In genomic region chr12:111672581-111672980, GRCm38 (mm10) we compare ENCODE assay signal across 8 mouse cellular contexts. TPM values are rescaled to one million over a fixed set of nuclear protein-coding genes. Genes with fewer than 3 reads are reported as not detected.
DNase-seq lines count a peak whose midpoint lies in the region; ATAC-seq and TF ChIP-seq lines count a peak whose summit lies in the region.

No protein-coding gene starts in this region.

- ATAC-seq in heart, embryonic 14.5 days (ENCODE audit: insufficient number of reproducible peaks, insufficient read depth, low FRiP score, low read depth) = no peak
- no peak for ATAC-seq in hindbrain, embryonic 12.5 days (ENCODE audit: low FRiP score)
- no peak for ATAC-seq in erythroid progenitor cell, adult 5-6 weeks (replicated peaks; ENCODE audit: low FRiP score, poor library complexity, severe bottlenecking)

- peak overlapping the region; percentile 81 for H3K9ac ChIP-seq in heart, embryonic 14.5 days (ENCODE audit: low read length)
- H3K9ac ChIP-seq in hindbrain, embryonic 12.5 days = peak overlapping the region; percentile 91

- TF ChIP-seq POLR2A in bone marrow macrophage, adult 2 months (IDR thresholded peaks at IDR 0.05; ENCODE audit: borderline replicate concordance, low read depth, low read length) = no peak

- no peak for DNase-seq in heart, adult 9 months (ENCODE audit: low spot score in 2 of 2)
- no peak for DNase-seq in right cerebral cortex, postnatal 36 days (ENCODE audit: low spot score in 2 of 2)
- DNase-seq in adrenal gland, postnatal 10 days = no peak

- H3K36me3 ChIP-seq in heart, embryonic 14.5 days (ENCODE audit: control insufficient read depth, insufficient read depth, low read length) = peaks cover 6% of the 10 kb centered on the region; the same call in 1 of the 2 replicates
- H3K36me3 ChIP-seq in hindbrain, embryonic 12.5 days = peaks cover 21% of the 10 kb centered on the region
- H3K36me3 ChIP-seq in macrophage (ENCODE audit: inconsistent target) = no peaks in the 10 kb centered on the region

- peak overlapping the region; percentile 99 for H3K4me2 ChIP-seq in heart, embryonic 14.5 days (ENCODE audit: low read length)
- peak overlapping the region; percentile 90 for H3K4me2 ChIP-seq in hindbrain, embryonic 12.5 days (replicated peaks)

- TF ChIP-seq CTCF in bone marrow macrophage, adult 2 months (IDR thresholded peaks at IDR 0.05; ENCODE audit: low read depth, low read length) = no peak

- no peaks in the 10 kb centered on the region for H3K27me3 ChIP-seq in heart, embryonic 14.5 days (ENCODE audit: control insufficient read depth, insufficient read depth, low read length)
- H3K27me3 ChIP-seq in hindbrain, embryonic 12.5 days = peaks cover 19% of the 10 kb centered on the region

- no peaks in the 10 kb centered on the region for H3K9me3 ChIP-seq in heart, embryonic 14.5 days (ENCODE audit: control insufficient read depth, low read length)
- H3K9me3 ChIP-seq in hindbrain, embryonic 12.5 days (replicated peaks) = no peaks in the 10 kb centered on the region

- whole genome bisulfite sequencing in heart, embryonic 14.5 days = 8% methylated on average over 12 of the region's 12 CpGs
- 10% methylated on average over 12 of the region's 12 CpGs for WGBS in hindbrain, embryonic 12.5 days
- 22% methylated on average over 12 of the region's 12 CpGs for WGBS in macrophage (ENCODE audit: missing documents)

- peaks cover 22% of the 10 kb centered on the region for H3K79me2 ChIP-seq in macrophage (ENCODE audit: inconsistent target)

- peaks cover 27 to 52% of the 10 kb centered on the region in 2 experiments for H3K4me1 ChIP-seq in heart, embryonic 14.5 days (ENCODE audit: control insufficient read depth in 2 of 2, insufficient read depth in 2 of 2, low read length in 2 of 2)
- H3K4me1 ChIP-seq in bone marrow macrophage, adult 2 months (ENCODE audit: control insufficient read depth, insufficient read depth, low read length) = peaks cover 57% of the 10 kb centered on the region
- H3K4me1 ChIP-seq in hindbrain, embryonic 12.5 days = peaks cover 43% of the 10 kb centered on the region

- no peak overlapping the region for H3K27ac ChIP-seq in heart, embryonic 14.5 days (replicated peaks in 1 of 2; ENCODE audit: control insufficient read depth in 1 of 2, insufficient read depth in 1 of 2, low read depth in 2 of 2, low read length in 2 of 2)
- no peak overlapping the region for H3K27ac ChIP-seq in bone marrow macrophage, adult 2 months (ENCODE audit: insufficient read depth, low read depth, low read length)
- H3K27ac ChIP-seq in hindbrain, embryonic 12.5 days = peak overlapping the region; percentile 90
- no peak overlapping the region for H3K27ac ChIP-seq in macrophage

- peak overlapping the region; percentile 54 to 69 for H3K4me3 ChIP-seq in heart, embryonic 14.5 days (ENCODE audit: control insufficient read depth in 1 of 2, insufficient read depth in 1 of 2, low read depth in 1 of 2, low read length in 2 of 2)
- peak overlapping the region; percentile 89 for H3K4me3 ChIP-seq in bone marrow macrophage, adult 2 months (ENCODE audit: insufficient read depth, low read length)
- H3K4me3 ChIP-seq in hindbrain, embryonic 12.5 days = peak overlapping the region; percentile 87
- peak overlapping the region; percentile 73; the same call in 1 of the 2 replicates for H3K4me3 ChIP-seq in macrophage (ENCODE audit: inconsistent target)

RNA-seq across cellular contexts. Expression of gene Ckb, which starts 0.4 kb away (rescaled TPM):
- polyA plus RNA-seq in heart, embryonic 14.5 days (2014; fragmentation: Nextera tagmentation; extraction: Ambion mirVana) = 262 and 266 TPM in 2 replicates
- polyA plus RNA-seq in bone marrow macrophage, adult 2 months (2012; ENCODE audit: insufficient read depth, insufficient read length, missing spikeins) = 388 and 396 TPM in 2 replicates
- polyA plus RNA-seq in hindbrain, embryonic 12.5 days (2016; fragmentation: Nextera tagmentation; extraction: Ambion mirVana) = 1,558 and 1,759 TPM in 2 replicates
- 100 to 1,000 TPM in 5 of 26 experiments, 10 to 100 TPM in 18, 1 to 10 TPM in 3; 3.7 to 154 (median 33.6) TPM for total RNA-seq in macrophage (2018; cell fraction: chromatin; rRNA removed)
- total RNA-seq in macrophage (2018; cell fraction: cytosol; rRNA removed) = 100 to 1,000 TPM; 119 to 258 (median 181) TPM
- 100 to 1,000 TPM in 7 of 26 experiments, 10 to 100 TPM in 19; 17.8 to 207 (median 69.1) TPM for total RNA-seq in macrophage (2018; cell fraction: nucleus; rRNA removed)
- polyA plus RNA-seq in macrophage (2018) = 135 to 330 TPM (median 190 TPM) in 3 replicates
- total RNA-seq in erythroid progenitor cell, adult 5-6 weeks (2015; ENCODE audit: low replicate concordance) = 2.5 and 9.4 TPM in 2 replicates
- 5.2 and 10.0 TPM in 2 replicates for total RNA-seq in erythroid progenitor cell, adult 5-6 weeks (2017; ENCODE audit: low replicate concordance)
- total RNA-seq in adrenal gland, postnatal 10 days (2021) = 10 to 100 TPM; 46.2 to 53.1 TPM

RNA-seq across cellular contexts. Expression of gene Trmt61a, which starts 5.3 kb away (rescaled TPM):
- 3.1 and 5.5 TPM in 2 replicates for polyA plus RNA-seq in heart, embryonic 14.5 days (2014; fragmentation: Nextera tagmentation; extraction: Ambion mirVana)
- polyA plus RNA-seq in bone marrow macrophage, adult 2 months (2012; ENCODE audit: insufficient read depth, insufficient read length, missing spikeins) = 1.2 and 2.4 TPM in 2 replicates
- polyA plus RNA-seq in hindbrain, embryonic 12.5 days (2016; fragmentation: Nextera tagmentation; extraction: Ambion mirVana) = 10.7 and 10.8 TPM in 2 replicates
- total RNA-seq in macrophage (2018; cell fraction: chromatin; rRNA removed) = 10 to 100 TPM in 4 of 26 experiments, 1 to 10 TPM in 22; 1.3 to 13.3 (median 5.5) TPM
- total RNA-seq in macrophage (2018; cell fraction: cytosol; rRNA removed) = 1 to 10 TPM; 2.4 to 8.1 (median 4.7) TPM
- total RNA-seq in macrophage (2018; cell fraction: nucleus; rRNA removed) = 10 to 100 TPM in 3 of 26 experiments, 1 to 10 TPM in 23; 1.4 to 22.2 (median 4.6) TPM
- polyA plus RNA-seq in macrophage (2018) = 3.4 to 25.1 TPM (median 4.4 TPM) in 3 replicates
- total RNA-seq in erythroid progenitor cell, adult 5-6 weeks (2015; ENCODE audit: low replicate concordance) = 1.8 and 2.1 TPM in 2 replicates
- 0.39 and 2.3 TPM in 2 replicates for total RNA-seq in erythroid progenitor cell, adult 5-6 weeks (2017; ENCODE audit: low replicate concordance)
- 10 to 100 TPM in 1 of 2 experiments, 1 to 10 TPM in 1; 9.5 to 11.3 TPM for total RNA-seq in adrenal gland, postnatal 10 days (2021)

RNA-seq across cellular contexts. Expression of gene Bag5, which starts 40.5 kb away (rescaled TPM):
- 42.1 and 42.6 TPM in 2 replicates for polyA plus RNA-seq in heart, embryonic 14.5 days (2014; fragmentation: Nextera tagmentation; extraction: Ambion mirVana)
- 15.1 and 18.1 TPM in 2 replicates for polyA plus RNA-seq in bone marrow macrophage, adult 2 months (2012; ENCODE audit: insufficient read depth, insufficient read length, missing spikeins)
- polyA plus RNA-seq in hindbrain, embryonic 12.5 days (2016; fragmentation: Nextera tagmentation; extraction: Ambion mirVana) = 60.4 and 62.3 TPM in 2 replicates
- total RNA-seq in macrophage (2018; cell fraction: chromatin; rRNA removed) = 10 to 100 TPM in 5 of 26 experiments, 1 to 10 TPM in 21; 1.9 to 11.0 (median 6.1) TPM
- total RNA-seq in macrophage (2018; cell fraction: cytosol; rRNA removed) = 10 to 100 TPM; 10.4 to 21.8 (median 16.3) TPM
- 10 to 100 TPM in 16 of 26 experiments, 1 to 10 TPM in 10; 6.3 to 21.7 (median 11.4) TPM for total RNA-seq in macrophage (2018; cell fraction: nucleus; rRNA removed)
- polyA plus RNA-seq in macrophage (2018) = 17.0 to 24.0 TPM (median 23.4 TPM) in 3 replicates
- 5.4 and 6.3 TPM in 2 replicates for total RNA-seq in erythroid progenitor cell, adult 5-6 weeks (2015; ENCODE audit: low replicate concordance)
- total RNA-seq in erythroid progenitor cell, adult 5-6 weeks (2017; ENCODE audit: low replicate concordance) = 1.2 and 8.1 TPM in 2 replicates
- 10 to 100 TPM; 32.1 to 35.4 TPM for total RNA-seq in adrenal gland, postnatal 10 days (2021)

RNA-seq across cellular contexts. Expression of gene Apopt1, which starts 40.5 kb away (rescaled TPM):
- polyA plus RNA-seq in heart, embryonic 14.5 days (2014; fragmentation: Nextera tagmentation; extraction: Ambion mirVana) = 49.7 and 51.0 TPM in 2 replicates
- 34.5 and 38.7 TPM in 2 replicates for polyA plus RNA-seq in bone marrow macrophage, adult 2 months (2012; ENCODE audit: insufficient read depth, insufficient read length, missing spikeins)
- 49.9 and 54.0 TPM in 2 replicates for polyA plus RNA-seq in hindbrain, embryonic 12.5 days (2016; fragmentation: Nextera tagmentation; extraction: Ambion mirVana)
- 10 to 100 TPM in 19 of 26 experiments, 1 to 10 TPM in 7; 5.3 to 34.1 (median 17.7) TPM for total RNA-seq in macrophage (2018; cell fraction: chromatin; rRNA removed)
- 10 to 100 TPM; 20.9 to 34.0 (median 27.7) TPM for total RNA-seq in macrophage (2018; cell fraction: cytosol; rRNA removed)
- total RNA-seq in macrophage (2018; cell fraction: nucleus; rRNA removed) = 10 to 100 TPM in 14 of 26 experiments, 1 to 10 TPM in 12; 4.4 to 26.4 (median 12.6) TPM
- 25.8 to 45.9 TPM (median 27.0 TPM) in 3 replicates for polyA plus RNA-seq in macrophage (2018)
- total RNA-seq in erythroid progenitor cell, adult 5-6 weeks (2015; ENCODE audit: low replicate concordance) = 8.4 and 22.7 TPM in 2 replicates
- 4.8 and 11.3 TPM in 2 replicates for total RNA-seq in erythroid progenitor cell, adult 5-6 weeks (2017; ENCODE audit: low replicate concordance)
- total RNA-seq in adrenal gland, postnatal 10 days (2021) = 10 to 100 TPM; 69.0 to 72.8 TPM
